Mouse (Mus musculus): ENCODE results near the gene Krt82. TPM values are rescaled to one million over a fixed set of nuclear protein-coding genes. Genes with fewer than 3 reads are reported as not detected.
A peak's percentile ranks its signal among the peaks of the same experiment; 100 is the strongest.

The Krt82 gene
- not detected for total RNA-seq (2021)
- long read RNA-seq, experiment 1: 0 reads
- long read RNA-seq, experiment 2: 0 reads

GRCm38 (mm10) chr15:101550567-101550966, at the start of gene Krt82:
Krt82 (minus strand) TSS chr15:101550667.
- DNase-seq: no peak

DNA sequence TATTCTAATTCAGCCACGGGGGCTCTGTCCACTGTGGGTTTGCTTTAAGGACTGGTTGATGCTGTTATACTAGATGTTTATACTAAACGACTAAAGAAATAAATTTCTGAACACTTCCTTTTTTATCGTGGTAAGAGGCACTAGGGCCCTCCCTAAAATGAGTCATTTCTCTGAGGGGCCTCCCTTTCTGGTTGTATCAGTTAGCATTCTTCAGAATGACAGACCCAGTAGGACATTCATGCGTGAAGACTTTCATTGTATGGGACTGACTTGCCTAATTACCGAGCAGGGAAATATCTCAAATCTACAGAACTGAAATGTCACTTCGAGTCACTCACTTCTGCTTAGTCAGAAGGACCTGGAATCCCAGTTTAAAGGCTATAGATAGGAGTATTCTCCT, 48.7 kb upstream of the Krt82 start:
- DNase-seq: no peak

DNA sequence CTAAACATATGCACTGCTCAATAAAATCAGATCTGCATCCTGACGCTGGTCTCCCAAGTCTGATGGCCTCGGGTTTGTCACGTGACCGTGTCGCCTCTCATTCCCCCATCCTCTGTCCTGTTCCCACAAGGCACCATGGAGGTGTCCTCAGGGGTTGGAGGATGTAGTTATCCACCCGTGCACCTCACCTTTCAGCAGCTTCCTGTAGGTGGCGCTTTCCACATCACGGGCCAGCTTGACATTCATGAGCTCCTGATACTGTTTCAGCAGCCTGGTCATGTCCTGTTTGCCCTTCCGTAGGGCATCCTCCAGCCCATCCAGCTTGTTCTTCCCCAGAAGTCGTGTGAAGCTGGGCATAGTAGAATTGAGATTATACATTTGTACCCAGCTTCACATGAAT, 37.7 kb upstream of the Krt82 start:
- no peak for DNase-seq

GRCm38 (mm10) chr15:101584456-101584855, 34.0 kb upstream of the Krt82 start:
- peak; percentile 23 for DNase-seq

GRCm38 (mm10) chr15:101583211-101583965, 32.9 kb upstream of the Krt82 start:
- no peak for DNase-seq

- no peak for DNase-seq
Measured at GRCm38 (mm10) chr15:101581701-101582100, 31.2 kb upstream of the Krt82 start.

DNA sequence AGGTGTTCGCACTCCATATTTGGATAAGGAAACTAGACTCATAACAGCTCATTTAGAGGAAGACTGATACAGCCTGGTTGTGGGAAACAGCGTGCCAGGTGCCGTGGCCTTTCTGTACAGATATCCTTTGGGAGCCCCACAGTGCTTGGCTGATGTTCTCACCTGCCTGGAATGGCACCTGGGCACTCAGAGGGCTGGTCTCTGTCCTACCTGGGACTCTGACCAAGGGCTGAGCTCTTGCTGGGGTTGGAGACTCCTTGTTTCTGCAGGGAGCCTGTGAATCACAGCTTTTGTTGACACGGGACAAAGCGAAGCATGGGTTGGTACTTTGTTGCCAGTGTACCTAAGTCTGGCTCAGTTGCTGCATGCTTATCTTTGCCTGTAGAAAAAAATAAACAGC, 25.0 kb upstream of the Krt82 start:
- DNase-seq: no peak

DNA sequence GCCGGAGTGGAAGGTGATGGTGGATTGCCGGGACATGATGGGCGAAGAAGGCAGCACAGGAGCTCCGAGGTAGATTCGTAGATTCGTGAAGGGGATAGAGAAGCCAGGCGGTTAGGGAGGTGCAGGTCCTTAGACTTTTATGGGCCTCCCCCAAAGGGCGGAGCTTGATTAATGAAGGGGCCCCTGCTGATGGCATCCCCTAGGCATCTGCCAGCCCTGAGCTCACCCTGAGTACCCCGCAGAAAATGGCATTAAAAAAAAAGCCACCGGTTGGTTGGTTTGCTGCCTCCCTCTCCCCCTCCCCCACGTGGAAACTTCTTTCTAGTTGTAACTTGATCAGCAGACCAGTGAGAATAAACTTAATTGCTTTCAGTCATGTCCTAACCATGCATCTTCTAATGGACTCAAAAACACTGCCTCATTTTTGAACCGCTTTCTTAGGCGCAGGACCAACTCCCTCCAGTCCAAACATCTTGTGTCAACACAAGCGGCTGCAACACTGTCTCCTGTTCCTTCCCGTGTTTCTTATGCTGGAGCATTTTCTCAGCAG, 23.4 kb upstream of the Krt82 start, which contains the start of gene Krt75:
TSS of gene Krt75 (minus strand) at position 109 of the 550 bp plus-strand sequence.
- no peak for DNase-seq

DNA sequence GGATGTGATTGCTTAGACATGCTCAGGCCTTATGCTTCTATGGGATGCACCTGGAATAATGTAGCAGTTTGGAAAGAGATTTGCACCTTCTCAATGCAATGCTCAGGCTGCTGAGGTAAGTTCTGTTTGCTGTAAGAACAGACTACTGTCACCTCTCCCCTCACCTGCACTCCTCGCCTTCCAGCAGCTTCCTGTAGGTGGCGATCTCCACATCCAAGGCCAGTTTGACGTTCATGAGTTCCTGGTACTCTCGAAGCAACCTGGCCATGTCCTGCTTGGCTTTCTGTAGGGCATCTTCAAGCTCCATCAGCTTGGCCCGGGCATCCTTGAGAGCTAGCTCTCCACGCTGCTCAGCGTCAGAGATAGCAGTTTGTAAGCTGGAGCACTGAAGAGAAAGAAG, 17.3 kb upstream of the Krt82 start:
- DNase-seq: peak; percentile 6

DNA sequence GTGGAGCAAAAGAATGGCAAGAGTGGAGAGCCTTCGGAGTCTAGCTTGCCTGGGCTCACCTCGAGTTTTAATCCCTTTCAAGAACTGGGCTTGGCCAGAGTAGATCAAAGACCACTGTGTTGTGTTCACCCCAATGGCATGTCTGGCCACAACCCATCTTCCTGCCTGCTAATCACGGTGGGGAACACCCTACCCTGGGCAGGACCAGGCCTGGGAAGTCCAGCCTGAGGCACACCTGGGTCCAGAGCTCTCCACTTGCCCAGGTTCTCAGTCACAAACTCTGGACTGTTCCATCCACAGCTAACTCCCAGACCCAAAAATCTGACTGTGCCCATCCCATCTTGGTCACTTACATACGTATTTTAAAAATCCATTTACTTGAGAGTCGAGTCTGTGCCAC, 12.4 kb upstream of the Krt82 start, which contains the start of gene Krt90:
TSS of gene Krt90 (minus strand) at position 101 of the 400 bp plus-strand sequence.
- DNase-seq: no peak

DNA sequence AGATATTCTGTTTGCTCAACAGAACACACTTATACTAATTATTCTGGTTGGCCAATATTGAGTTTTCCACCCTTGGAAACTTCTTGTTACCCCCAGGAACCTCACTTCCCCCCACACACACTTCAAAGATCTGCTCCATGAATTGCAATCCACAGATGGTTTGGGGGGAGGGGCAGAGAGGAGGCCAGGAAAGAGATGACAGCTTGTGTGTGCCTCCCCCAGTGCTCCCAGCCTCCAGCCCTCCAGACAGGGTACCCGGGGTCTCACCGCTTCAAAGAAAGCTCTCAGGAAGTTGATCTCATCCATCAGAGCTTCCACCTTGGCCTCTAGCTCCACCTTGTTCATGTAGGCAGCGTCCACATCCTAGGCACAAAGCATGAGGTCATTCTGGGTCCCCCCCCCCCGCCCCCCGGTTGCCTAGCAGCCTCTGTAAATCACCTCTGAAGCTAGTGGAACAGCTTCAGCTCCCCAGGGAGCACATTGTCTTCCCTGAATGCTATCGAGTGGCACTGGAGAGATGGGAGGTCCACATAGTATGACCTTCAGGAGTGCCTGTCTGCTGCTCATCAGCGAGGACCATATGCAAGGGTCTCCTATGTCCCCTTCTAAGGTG, 7.7 kb upstream of the Krt82 start:
- no peak for DNase-seq

GRCm38 (mm10) chr15:101553169-101553568, 2.7 kb upstream of the Krt82 start:
- peak; percentile 43 for DNase-seq

- DNase-seq: no peak
Measured at GRCm38 (mm10) chr15:101552188-101552587, 1.7 kb upstream of the Krt82 start.

DNA sequence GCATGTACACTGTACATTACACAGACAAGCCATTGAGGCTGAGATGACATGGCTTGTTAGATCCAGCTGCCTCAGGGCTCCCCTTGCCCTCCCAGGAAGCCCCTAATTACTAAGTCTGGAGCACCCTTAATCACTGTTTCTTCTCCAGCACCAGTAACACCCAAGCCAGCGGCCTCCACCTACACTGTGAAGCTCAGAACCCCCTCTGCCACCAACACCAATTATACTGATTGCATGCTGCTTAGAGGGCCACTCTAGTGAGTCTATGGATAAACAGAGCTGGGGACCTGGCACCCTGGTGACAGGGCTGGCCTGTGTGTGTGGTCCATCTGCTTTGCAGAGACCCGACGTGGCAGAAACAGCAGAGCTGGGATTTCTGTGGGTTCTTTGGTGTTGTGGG, 6.0 kb downstream of the Krt82 start:
- no peak for DNase-seq

DNA sequence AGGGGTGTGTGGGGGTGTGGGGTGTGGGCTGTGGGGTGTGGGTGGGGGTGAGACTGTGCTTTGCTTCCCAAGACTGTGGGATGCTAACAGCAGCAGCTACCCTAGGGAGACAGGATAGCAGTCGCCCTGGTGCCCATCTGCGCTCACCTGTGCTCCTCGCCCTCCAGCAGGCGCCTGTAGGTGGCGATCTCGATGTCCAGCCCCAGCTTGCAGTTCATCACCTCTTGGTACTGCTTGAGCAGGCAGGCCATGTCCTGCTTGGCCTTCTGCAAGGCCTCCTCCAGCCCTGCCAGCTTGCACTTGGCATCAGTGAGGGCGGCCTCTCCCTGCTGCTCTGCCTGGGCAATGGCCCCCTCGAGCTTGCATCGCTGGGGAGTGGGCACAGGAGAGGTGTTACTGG, 7.9 kb downstream of the Krt82 start:
- DNase-seq: no peak

GRCm38 (mm10) chr15:101538580-101538900, 11.9 kb downstream of the Krt82 start:
- DNase-seq: no peak

GRCm38 (mm10) chr15:101537864-101538579, 12.4 kb downstream of the Krt82 start:
- no peak for DNase-seq

- no peak for DNase-seq
Measured at GRCm38 (mm10) chr15:101536054-101536850, 14.2 kb downstream of the Krt82 start.

DNA sequence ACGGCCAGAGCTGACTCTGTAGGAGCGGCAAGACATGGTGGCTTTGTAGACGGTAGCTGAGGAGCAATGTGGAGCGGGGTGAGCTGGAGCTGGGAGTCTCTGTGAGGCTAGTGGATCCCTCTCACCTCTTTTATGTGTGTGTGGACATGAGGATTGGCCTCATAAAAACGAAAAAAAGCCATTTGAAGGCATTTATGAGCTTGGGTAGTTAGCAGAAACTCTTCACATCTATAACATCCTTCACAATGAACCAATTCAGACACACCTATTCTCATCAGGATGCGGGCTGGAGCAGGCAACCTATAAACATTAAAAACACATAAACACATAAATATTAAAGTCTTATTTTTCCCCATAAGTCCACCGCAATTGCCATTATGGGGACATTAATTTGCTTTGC, 17.7 kb downstream of the Krt82 start, which contains the start of gene Krt84:
TSS of gene Krt84 (minus strand) at position 101 of the 400 bp plus-strand sequence.
- no peak for DNase-seq

DNA sequence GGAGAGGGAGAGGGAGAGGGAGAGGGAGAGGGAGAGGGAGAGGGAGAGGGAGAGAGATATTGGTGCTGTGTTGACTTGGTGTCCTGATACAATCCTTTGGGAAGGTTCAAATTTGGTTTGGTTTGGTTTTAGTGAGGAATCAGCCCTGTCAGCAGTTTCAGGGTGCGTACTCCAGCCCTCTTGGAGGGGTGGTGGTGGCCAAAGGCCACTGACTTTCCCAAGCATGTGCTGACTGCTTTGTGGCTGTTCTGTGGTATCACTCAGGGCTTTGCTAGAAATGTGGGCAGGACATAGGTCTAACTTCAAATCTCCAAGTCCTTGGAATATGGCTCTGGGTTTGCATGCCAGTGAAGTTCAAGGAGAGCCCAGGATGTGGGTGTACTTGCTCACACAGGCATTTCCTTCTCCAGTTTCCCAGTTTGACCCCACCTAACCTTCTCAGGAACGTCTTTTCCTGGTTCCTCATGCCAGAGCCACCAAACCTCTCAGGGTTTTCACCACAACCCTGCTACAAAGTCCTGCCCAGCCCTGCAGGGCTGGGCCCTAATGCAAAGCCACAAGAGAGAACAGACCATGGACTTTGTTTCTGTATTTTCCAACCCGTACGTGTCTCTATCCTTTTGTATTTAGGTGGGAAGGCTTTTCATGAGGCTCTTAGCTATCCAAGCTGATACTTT, 27.8 kb downstream of the Krt82 start:
- DNase-seq: no peak

GRCm38 (mm10) chr15:101519792-101520191, 30.7 kb downstream of the Krt82 start:
- DNase-seq: peak; percentile 86
